Mouse (Mus musculus) ES-E14 (cell line): ENCODE measurements at regions not wholly inside any gene's neighbourhood (a gene's known extent, or its start where the extent isn't known, plus 50 kb on each side); places are given as distances from the start of the nearest gene placed in this dataset.

Experiments
- MAFK ChIP-seq: IDR thresholded peaks from 2 replicates; pipeline ENCODE4 v1.6.1; 2014; ENCODE audit warnings: mild to moderate bottlenecking, low read depth, low read length, inconsistent platforms; ENCODE audit not compliant: insufficient read depth
- ZC3H11A ChIP-seq: IDR thresholded peaks from 2 replicates; pipeline ENCODE4 v1.6.1; 2012; ENCODE audit warnings: low read depth, mild to moderate bottlenecking, inconsistent platforms, low read length, borderline replicate concordance
- ZNF384 ChIP-seq: IDR thresholded peaks from 2 replicates; pipeline ENCODE4 v1.6.1; 2012; ENCODE audit warnings: low read depth, low read length, inconsistent platforms

DNA sequence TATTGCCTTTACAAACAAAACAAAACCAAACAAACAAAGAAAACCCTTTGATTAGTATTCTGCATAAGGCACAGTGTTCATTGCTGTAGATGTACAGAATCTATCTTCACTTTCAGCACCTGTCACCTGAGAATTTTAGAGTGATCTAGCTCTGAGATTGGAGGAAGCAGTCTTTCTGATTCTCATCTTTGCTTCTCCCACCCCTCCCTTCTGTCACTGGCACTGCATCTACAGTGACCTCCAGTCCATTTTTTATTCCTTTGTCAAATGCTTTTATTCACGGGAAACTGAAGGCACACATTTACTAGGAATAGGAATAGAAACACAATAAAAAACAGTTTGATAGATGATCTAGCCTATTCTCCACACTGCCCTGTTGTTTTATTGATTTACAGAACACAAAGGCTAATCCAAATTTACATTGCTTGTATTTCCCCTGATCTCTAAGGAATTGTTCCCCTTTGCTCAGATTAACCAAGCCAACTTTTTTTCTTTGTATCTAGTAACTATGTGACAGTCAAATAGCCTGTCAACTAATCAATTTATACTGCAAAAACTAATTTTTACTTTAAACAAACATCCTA is 488.2 kb upstream of the Stxbp6 start:
- TF ChIP-seq ZNF384 (no peak), ZC3H11A (no peak), MAFK (no peak)
